Mouse (Mus musculus) liver (tissue): Measurements from ENCODE around the gene Lrrc39.
A peak's percentile ranks its signal among the peaks of the same experiment; 100 is the strongest.
"Not testable (repeated sequence)": the region's sequence is repeated elsewhere in the genome, so short reads cannot be mapped to it uniquely, and the experiment has no call there.

Source experiments
- DNase-seq: peaks from one replicate; pipeline ENCODE4 v3.0.0-alpha.2; 2020; ENCODE audit warnings: mixed read lengths

Lrrc39 gene

DNA sequence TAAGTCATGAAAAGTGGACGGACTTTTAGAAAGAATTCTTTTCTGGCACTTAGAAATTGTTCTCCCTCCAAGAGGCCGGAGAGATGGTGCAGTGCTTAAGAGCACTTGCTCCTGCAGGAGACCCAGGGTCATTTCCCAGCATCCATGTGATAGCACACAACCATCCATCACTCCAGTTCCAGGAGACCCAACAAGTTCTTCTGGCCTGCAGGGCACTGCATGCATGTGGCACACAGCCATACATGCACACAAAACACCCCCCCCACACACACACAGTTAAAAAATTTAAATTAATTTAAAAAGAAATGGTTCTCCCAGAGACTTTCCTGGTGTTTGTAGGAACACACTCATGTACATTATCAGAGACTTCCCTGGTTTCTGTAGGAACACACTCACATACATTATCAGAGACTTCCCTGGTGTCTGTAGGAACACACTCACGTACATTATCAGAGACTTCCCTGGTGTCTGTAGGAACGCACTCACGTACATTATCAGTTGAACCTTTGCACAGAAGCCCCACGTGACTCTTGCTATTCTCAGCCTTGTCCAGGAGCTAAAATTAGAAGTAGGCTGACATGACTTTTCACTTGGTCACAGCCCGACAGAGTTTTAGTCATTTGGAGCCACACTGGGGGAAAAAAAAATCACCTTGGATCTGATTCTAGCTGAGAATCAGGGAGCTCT is at the start of gene Lrrc39:
Lrrc39 (plus strand) TSS at position 566 of the 687 bp plus-strand sequence.
- peak; percentile 77 for DNase-seq

DNA sequence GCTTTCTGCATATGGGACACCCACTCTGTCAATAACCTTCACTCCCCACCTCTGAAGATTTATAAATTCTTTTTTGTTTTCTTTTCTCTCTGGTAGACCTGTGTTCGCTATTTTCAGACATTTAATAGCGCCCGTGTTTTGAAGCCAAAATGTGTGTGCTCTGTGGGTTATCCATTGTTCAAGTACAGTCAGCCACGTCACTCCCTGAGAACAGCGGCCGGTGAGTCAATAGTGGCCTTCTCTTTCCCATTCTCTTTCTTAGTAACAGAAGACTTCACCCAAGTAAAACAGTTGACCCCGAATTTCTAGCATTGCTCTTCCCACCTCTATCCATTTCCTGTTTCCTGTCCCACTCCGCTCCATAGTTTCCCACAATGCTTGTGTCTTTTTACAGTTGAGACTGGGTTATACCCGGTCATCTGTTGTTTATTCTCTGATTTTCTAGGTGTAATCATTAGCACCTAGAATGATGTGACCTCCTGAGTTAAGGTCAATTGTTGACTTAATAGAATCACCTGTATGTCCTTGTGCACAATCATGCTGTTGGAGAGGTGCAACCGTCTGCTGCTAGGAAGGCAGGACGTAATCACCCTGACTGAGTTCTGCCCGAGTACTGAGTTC is 42.5 kb upstream of the Lrrc39 start:
- no peak for DNase-seq

DNA sequence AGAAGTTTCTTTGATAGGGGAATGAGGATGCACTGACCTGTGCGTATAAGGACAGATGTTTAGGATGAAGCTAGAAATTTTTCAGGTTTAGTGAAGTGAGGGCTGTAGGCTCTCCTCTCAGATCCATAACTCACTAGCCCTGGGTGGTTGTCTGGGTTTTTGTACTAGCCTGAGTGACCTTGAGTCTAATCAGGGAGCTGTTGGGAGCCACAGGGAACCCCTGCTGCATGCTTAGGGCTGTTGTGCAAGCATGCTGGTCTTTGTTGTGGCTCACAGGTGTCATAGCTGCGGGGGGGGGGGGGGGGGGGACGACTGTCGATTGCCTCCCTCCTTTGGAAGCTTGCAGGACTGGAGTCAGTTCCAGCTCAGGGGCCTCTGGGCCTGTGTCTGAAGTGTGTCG is 33.0 kb upstream of the Lrrc39 start:
- no peak for DNase-seq

DNA sequence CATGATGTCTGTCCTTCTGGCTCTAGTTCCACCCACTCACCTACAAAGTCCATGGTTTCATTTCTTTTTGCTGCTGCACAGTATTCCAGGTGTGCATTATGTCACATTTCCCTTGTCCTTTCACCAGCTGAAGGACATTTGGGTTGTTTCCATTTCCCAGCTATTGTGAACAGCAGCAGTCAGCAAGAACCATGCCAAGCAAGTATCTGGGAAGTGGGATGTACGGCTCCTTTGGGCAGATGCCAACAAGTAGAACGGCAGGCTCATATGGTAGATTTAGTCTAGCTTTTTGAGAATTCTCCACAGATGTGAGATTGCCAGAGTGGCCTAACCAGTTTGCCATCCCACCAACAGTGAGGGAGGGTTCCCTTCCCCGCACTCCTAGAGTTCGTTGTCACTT is 31.9 kb upstream of the Lrrc39 start:
- DNase-seq = no peak

DNA sequence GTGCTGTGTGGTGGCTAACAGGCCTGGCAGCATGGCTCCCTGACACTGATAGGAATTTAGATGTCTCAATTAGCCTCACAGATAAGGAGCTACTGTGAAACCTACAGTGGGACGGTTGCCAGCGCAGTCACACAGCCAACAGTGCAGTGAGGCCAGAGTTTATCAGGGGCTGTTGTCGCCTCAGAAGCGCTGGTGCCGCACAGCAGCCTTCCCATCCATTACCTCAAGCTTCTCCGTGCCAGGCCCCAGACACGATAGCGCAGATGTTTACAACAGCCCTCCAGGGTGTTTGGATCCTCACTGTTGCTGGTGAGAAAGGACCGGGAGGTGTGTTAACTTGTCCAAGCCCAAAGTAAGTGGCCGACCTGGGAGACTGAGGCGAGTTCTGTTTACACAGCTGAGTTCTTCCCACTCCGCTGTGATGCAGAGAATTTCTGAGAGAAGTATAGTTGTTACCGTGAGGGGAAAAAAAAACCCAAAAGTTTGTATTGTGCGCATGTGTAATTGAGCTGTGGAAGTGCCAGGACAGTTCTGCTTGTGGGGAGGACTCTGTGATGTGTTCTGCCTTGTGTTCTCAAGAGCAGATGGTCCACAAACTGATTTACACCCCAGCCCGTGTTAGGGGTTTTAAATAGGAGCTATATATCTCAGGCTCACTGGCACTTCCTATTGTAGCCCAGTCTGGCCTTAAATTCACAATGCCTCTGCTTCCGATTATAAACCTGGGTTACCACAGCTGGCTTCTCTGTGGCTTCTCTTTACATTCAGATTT is 26.2 kb upstream of the Lrrc39 start:
- peak; percentile 39 for DNase-seq

GRCm38 (mm10) chr3:116537200-116537573 is 25.6 kb upstream of the Lrrc39 start:
- DNase-seq = no peak

GRCm38 (mm10) chr3:116542070-116542469 is 20.7 kb upstream of the Lrrc39 start:
- DNase-seq = no peak

- DNase-seq = no peak
Observed at GRCm38 (mm10) chr3:116542532-116542931, 20.2 kb upstream of the Lrrc39 start.

GRCm38 (mm10) chr3:116547430-116547829 is 15.3 kb upstream of the Lrrc39 start:
- DNase-seq = no peak

DNA sequence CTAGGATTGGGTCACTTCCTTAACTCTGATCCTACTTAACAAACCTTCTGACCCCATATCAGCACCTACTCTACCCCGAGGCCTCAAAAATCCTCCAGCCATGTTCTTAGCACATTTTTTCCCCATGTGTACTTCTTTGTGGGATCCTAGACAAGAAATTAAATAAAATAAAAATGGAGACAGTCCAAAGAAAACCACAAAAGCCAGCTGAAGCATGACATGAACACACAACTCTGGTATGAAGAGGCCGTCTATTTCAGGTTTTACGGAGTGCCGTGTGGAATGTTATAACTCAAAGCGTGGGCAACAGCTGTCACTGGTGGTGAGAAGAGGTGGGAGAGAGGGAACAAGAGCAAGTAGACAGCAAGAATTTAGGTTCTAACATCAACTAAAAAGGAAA is 11.4 kb upstream of the Lrrc39 start:
- DNase-seq = no peak

- DNase-seq = not testable (repeated sequence)
Observed at GRCm38 (mm10) chr3:116561315-116561714, 1.5 kb upstream of the Lrrc39 start.

GRCm38 (mm10) chr3:116563095-116563492 is 321 bp downstream of the Lrrc39 start:
- DNase-seq = peak; percentile 38

- DNase-seq = no peak
Observed at GRCm38 (mm10) chr3:116570628-116571027, 7.9 kb downstream of the Lrrc39 start.

GRCm38 (mm10) chr3:116577286-116577685 is 14.5 kb downstream of the Lrrc39 start:
- DNase-seq = no peak

DNA sequence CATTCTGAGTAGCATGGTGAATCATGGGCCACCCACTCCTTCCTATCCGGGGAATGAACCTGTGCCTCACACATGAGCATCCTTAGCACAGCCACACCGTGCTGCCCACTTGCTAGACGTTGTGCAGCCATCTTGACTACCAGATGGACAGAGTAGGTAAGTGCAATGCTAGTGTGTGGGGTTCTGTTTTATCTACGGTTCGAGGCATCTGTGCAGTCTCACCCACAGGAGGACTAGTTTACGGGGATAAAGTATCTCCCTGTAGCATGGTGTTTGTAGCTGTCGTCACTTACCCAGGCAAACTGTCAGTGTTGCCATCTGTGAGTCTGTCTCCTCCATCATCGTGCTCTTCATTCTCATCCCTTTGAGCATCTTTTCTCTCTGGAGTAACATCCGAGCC is 19.4 kb downstream of the Lrrc39 start:
- no peak for DNase-seq

DNA sequence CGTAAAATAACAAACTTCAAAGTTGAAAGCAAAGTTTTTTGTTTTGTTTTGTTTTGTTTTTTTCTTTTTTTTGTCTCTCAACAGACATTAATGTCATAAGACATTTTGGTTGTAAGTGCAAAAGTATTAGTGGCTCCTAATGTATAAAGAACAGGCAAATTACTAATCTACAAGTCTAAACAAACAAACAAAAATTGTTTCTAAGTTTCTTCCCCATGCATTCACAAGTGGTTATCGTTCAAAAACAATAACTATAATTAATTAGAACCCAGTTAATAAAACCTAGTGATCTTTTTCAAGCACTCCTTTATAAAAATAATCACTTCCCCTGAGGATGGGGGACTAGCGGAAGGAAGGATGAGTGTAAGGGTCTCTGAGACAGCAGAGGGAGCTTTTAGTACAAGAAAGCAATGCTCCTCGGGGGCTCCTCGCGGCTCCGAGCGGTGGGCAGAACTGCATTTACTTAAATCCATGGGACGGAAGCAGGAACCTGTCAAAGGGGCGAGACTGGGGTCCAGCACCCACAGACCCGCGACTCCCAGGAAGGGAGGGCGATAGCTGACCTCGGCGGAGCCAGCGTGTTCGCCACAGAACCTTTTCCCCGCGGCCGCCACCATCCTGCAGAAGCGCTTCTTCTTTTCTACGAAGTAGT is 31.4 kb downstream of the Lrrc39 start:
- DNase-seq = no peak

DNA sequence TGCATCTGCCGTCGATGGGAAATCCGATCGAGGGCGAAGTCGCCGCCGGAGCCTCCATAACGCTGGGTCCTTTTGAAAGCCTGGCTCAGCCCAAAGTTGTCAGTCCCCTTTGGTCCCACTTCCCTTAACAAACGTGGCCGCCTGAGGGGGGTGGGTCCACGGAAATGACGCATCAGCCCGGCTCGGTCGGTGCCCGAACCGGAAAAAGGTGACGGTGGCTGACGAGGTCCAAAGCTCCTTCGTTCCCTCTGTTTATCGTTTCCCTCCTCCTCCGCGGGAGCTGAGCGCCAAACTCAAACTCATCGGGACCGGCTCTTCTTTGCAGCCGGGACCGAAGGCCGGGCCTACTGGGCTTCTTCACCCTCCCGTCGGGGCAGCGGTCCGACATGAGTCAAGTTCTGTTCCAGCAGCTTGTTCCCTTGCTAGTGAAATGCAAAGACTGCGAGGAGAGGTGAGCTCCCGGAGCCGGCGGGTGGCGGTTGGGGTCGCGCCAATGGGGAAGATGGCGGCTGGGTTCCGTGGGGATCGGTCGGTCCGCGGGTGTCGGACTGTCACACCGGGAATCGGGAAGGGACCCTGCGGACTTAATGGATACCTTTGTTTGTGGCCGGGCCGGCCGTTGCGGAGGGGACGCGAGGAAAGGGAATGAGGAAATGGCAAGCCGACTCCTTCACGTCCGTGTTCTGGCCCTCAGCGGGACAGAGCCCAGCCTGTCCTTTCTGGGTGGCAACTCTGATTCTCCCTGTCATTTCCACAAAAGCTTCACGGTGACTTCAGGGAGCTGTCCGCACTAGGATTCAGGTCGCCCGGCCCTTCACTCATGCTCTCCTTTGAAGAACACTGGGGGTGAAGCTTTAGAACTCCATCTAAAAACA is 32.2 kb downstream of the Lrrc39 start, which contains the start of gene Sass6:
Sass6 (plus strand) TSS at position 255 of the 875 bp plus-strand sequence.
- peak; percentile 97 for DNase-seq

- DNase-seq = peak; percentile 11
Observed at GRCm38 (mm10) chr3:116595603-116595991, 32.8 kb downstream of the Lrrc39 start.

DNA sequence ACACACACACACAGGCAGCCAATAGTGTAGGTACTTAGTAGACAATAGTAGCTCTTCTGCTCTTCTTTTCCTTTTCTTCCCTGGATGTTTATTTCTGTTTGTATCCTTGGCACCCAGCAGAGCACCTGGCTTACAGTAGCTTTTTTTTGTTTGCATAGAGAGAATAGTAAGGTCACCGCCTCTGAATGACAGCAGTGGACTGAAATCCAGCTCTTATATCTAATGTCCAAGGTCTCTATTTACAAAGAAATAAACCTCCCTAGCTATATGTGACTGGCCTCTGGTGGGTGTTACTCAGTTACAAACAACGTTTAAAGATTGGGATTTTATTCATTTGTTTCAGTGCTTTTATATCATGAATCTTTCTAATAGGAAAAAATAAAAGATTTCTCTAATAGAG is 36.9 kb downstream of the Lrrc39 start:
- DNase-seq = no peak

GRCm38 (mm10) chr3:116601005-116601404 is 38.2 kb downstream of the Lrrc39 start:
- DNase-seq = no peak

GRCm38 (mm10) chr3:116601781-116602180 is 39.0 kb downstream of the Lrrc39 start:
- DNase-seq = no peak

- DNase-seq = no peak
Observed at GRCm38 (mm10) chr3:116604570-116604969, 41.8 kb downstream of the Lrrc39 start.
